Mouse (Mus musculus): Measurements from ENCODE around the gene Selenop. TPM values are rescaled to one million over a fixed set of nuclear protein-coding genes. Genes with fewer than 3 reads are reported as not detected.

Gene Selenop
- total and polyA plus RNA-seq, 2 experiments from 2014 or later: 169 to 358 TPM

DNA sequence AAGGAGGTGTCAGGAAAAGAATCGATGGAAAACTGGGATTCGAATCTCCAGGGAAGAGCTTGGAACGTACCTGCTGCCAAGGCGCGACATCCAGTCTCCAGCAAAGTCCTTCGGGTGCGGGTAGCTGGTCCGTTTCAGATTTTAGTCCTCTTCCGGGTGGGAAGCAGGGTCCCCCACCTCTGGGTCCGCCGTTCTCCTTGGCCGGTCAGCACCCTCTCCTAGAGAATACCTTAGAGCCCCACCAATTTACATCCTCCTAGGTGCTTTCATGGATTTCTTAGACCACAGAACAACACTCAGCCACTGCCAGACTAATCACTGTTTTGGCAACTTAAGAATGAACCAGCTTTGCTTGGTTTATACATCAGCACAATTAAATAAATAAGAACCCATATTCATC lies 35.1 kb downstream of the Selenop start, which contains the start of gene Ccdc152:
TSS of gene Ccdc152 (minus strand) at position 101 of the 400 bp plus-strand sequence.
- no peak for DNase-seq (ENCODE audit: low spot score)
- Histone ChIP-seq H3K27me3 (ENCODE audit: control insufficient read depth, insufficient read depth, low read length) (no peaks in the 10 kb centered on the region), H3K4me1 (ENCODE audit: control insufficient read depth, insufficient read depth) (no peaks in the 10 kb centered on the region), H3K27ac (ENCODE audit: low read depth) (no peak within 1 kb of the TSS), H3K9ac (replicated peaks; ENCODE audit: low read depth, low read length) (no peak within 1 kb of the TSS), H3K36me3 (replicated peaks; ENCODE audit: control insufficient read depth, insufficient read depth, low read length) (no peaks in the 10 kb centered on the region), H3K4me3 (ENCODE audit: low read depth, low read length) (no peak within 1 kb of the TSS), H3K4me2 (ENCODE audit: low read depth, low read length) (no peak within 1 kb of the TSS), H3K9me3 (replicated peaks; ENCODE audit: control insufficient read depth, low read length) (no peaks in the 10 kb centered on the region)
- WGBS: 90% methylated on average over 12 of the region's 12 CpGs
- TF ChIP-seq CTCF (IDR thresholded peaks at IDR 0.05; ENCODE audit: low read depth) (no peak), EP300 (IDR thresholded peaks at IDR 0.05; ENCODE audit: low read depth) (no peak)
- ATAC-seq (ENCODE audit: insufficient read depth, low read depth): no peak

DNA sequence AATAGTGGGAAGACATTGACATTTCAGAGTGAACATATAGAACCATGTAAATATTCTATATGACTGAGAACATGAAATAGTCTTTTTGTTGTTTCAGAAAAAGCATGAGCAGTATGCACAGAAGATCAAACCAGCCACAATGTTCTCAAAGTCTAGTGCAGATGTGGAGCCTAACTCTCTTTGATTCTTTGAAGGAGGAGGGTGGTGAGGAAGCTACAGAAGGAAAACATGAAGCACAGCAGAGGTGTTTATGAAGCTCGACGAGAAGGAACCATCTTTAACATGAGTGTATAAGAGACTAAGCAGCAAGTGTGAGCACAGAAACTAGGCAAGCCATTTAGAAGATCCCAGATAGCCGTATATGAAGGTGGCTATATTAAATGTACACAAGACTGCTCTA lies 41.5 kb downstream of the Selenop start:
- no peaks in the 10 kb centered on the region for H3K27me3 ChIP-seq (ENCODE audit: control insufficient read depth, insufficient read depth, low read length)

DNA sequence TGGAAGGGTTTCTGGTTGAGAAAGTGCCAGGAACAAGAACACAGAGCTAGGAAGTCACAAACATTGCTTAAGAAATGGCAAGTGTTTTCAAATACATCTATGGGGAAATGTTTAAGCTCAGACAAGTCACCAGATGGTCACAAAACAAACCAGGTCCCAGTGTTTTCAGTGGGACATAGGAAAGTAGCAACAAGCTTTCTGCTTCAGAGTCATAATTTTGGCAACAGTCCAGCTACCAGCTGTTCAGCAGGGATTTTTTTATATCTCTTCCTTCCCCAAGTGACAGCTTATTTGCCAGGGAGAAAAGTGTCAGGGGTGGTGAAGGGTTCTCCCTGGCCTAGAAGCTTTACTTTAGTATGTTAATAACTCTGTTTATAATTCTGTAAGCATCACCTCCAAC lies 44.6 kb downstream of the Selenop start:
- Histone ChIP-seq H3K4me2 (ENCODE audit: low read depth, low read length) (no peak overlapping the region), H3K4me1 (ENCODE audit: control insufficient read depth, insufficient read depth) (no peaks in the 10 kb centered on the region), H3K36me3 (replicated peaks; ENCODE audit: control insufficient read depth, insufficient read depth, low read length) (no peaks in the 10 kb centered on the region), H3K9ac (replicated peaks; ENCODE audit: low read depth, low read length) (no peak overlapping the region), H3K9me3 (replicated peaks; ENCODE audit: control insufficient read depth, low read length) (no peaks in the 10 kb centered on the region), H3K27me3 (ENCODE audit: control insufficient read depth, insufficient read depth, low read length) (no peaks in the 10 kb centered on the region), H3K27ac (ENCODE audit: low read depth) (0 out of 2 replicates have a peak overlapping the region, but pooled peaks have one; percentile 15), H3K4me3 (ENCODE audit: low read depth, low read length) (no peak overlapping the region)
- peak; percentile 54 for DNase-seq (ENCODE audit: low spot score)
- no peak for ATAC-seq (ENCODE audit: insufficient read depth, low read depth)
- no peak for TF ChIP-seq CTCF (IDR thresholded peaks at IDR 0.05; ENCODE audit: low read depth)
- TF ChIP-seq EP300 (IDR thresholded peaks at IDR 0.05; ENCODE audit: low read depth): no peak

More for the DNA sequence above, 41.5 kb downstream of the Selenop start:
- WGBS: 83% methylated on average over 3 of the region's 3 CpGs
- Histone ChIP-seq H3K4me1 (ENCODE audit: control insufficient read depth, insufficient read depth) (no peaks in the 10 kb centered on the region), H3K9me3 (replicated peaks; ENCODE audit: control insufficient read depth, low read length) (no peaks in the 10 kb centered on the region), H3K9ac (replicated peaks; ENCODE audit: low read depth, low read length) (no peak overlapping the region), H3K4me2 (ENCODE audit: low read depth, low read length) (no peak overlapping the region), H3K27ac (ENCODE audit: low read depth) (no peak overlapping the region), H3K4me3 (ENCODE audit: low read depth, low read length) (no peak overlapping the region), H3K36me3 (replicated peaks; ENCODE audit: control insufficient read depth, insufficient read depth, low read length) (no peaks in the 10 kb centered on the region)
- no peak for TF ChIP-seq CTCF (IDR thresholded peaks at IDR 0.05; ENCODE audit: low read depth)
- TF ChIP-seq EP300 (IDR thresholded peaks at IDR 0.05; ENCODE audit: low read depth): no peak
- DNase-seq (ENCODE audit: low spot score): no peak
- ATAC-seq (ENCODE audit: insufficient read depth, low read depth): no peak

DNA sequence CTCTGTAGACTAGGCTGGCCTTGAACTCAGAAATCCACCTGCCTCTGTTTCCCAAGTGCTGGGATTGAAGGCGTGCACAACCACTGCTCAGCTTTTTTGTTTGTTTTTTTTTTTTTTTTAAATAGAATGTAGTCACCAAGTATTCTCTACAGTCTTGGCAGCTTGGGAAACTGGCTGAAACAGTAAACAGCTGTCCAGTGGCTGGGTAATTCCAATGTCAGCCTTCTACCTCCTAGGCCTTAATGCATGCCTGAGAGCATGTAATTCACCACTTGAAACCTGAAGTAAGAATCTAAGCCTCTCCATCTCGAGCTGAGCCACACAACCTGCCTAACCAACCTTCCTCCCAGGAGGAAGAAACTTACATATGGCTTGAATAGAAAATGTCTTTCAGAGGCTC lies 48.3 kb downstream of the Selenop start:
- peaks cover 14% of the 10 kb centered on the region for H3K36me3 ChIP-seq (replicated peaks; ENCODE audit: control insufficient read depth, insufficient read depth, low read length)
- H3K9me3 ChIP-seq (replicated peaks; ENCODE audit: control insufficient read depth, low read length): no peaks in the 10 kb centered on the region
- DNase-seq (ENCODE audit: low spot score) (no peak), ATAC-seq (ENCODE audit: insufficient read depth, low read depth) (no peak)
- H3K27me3 ChIP-seq (ENCODE audit: control insufficient read depth, insufficient read depth, low read length): no peaks in the 10 kb centered on the region
- H3K9ac ChIP-seq (replicated peaks; ENCODE audit: low read depth, low read length): no peak overlapping the region
- no peak overlapping the region for H3K4me2 ChIP-seq (ENCODE audit: low read depth, low read length)
- no peak for TF ChIP-seq CTCF (IDR thresholded peaks at IDR 0.05; ENCODE audit: low read depth)
- no peak for TF ChIP-seq EP300 (IDR thresholded peaks at IDR 0.05; ENCODE audit: low read depth)
- H3K4me1 ChIP-seq (ENCODE audit: control insufficient read depth, insufficient read depth): no peaks in the 10 kb centered on the region
- WGBS: 79% methylated on average over 2 of the region's 2 CpGs
- H3K27ac ChIP-seq (ENCODE audit: low read depth): no peak overlapping the region
- H3K4me3 ChIP-seq (ENCODE audit: low read depth, low read length): no peak overlapping the region

DNA sequence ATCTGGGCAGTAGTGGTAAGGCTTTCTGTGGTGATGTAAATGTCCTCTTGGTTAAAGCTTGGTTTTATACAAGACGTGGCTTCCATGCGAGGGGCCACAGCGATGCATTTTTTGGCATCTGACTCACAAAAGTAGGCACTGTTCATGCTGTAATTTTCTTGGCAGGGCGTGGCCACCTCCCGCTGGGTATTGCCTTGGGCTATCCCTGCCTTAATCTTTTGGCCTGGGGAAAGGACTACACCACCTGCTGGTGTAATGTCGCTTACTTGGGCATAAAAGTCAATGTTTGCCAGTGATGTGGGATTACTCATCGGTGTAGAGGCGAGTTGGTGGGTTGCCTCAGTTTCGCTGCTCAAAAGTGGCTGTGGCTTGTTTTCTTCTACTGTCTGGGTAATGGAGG lies 51.6 kb downstream of the Selenop start:
- TF ChIP-seq EP300 (IDR thresholded peaks at IDR 0.05; ENCODE audit: low read depth) (no peak), CTCF (IDR thresholded peaks at IDR 0.05; ENCODE audit: low read depth) (no peak)
- no peaks in the 10 kb centered on the region for H3K27me3 ChIP-seq (ENCODE audit: control insufficient read depth, insufficient read depth, low read length)
- no peaks in the 10 kb centered on the region for H3K9me3 ChIP-seq (replicated peaks; ENCODE audit: control insufficient read depth, low read length)
- 87% methylated on average over 9 of the region's 9 CpGs for WGBS
- no peak for DNase-seq (ENCODE audit: low spot score)
- H3K4me3 ChIP-seq (ENCODE audit: low read depth, low read length): no peak overlapping the region
- H3K9ac ChIP-seq (replicated peaks; ENCODE audit: low read depth, low read length): no peak overlapping the region
- H3K4me1 ChIP-seq (ENCODE audit: control insufficient read depth, insufficient read depth): no peaks in the 10 kb centered on the region
- peaks cover 14% of the 10 kb centered on the region for H3K36me3 ChIP-seq (replicated peaks; ENCODE audit: control insufficient read depth, insufficient read depth, low read length)
- no peak for ATAC-seq (ENCODE audit: insufficient read depth, low read depth)
- no peak overlapping the region for H3K4me2 ChIP-seq (ENCODE audit: low read depth, low read length)
- no peak overlapping the region for H3K27ac ChIP-seq (ENCODE audit: low read depth)

DNA sequence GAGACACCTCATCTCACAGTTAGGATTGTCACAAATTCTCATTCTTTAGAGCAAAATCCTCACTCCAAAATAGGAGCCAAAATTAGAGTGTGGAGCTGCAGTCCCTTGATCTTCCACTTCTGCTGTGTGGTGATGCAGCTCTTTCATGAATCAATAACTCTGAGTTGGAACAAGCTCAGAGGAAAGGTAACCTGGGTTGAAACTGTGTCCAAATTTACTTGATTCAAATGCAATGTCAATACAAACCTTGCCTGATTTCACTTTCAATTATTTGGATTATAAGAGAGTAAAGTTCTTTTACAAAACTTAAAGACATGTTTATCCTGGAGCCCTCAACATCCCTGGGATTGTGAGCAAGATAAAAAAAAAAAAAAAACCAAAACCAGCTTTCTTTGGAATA lies 54.7 kb downstream of the Selenop start:
- TF ChIP-seq CTCF (IDR thresholded peaks at IDR 0.05; ENCODE audit: low read depth): no peak
- TF ChIP-seq EP300 (IDR thresholded peaks at IDR 0.05; ENCODE audit: low read depth): no peak
- H3K27ac ChIP-seq (ENCODE audit: low read depth): no peak overlapping the region
- H3K4me3 ChIP-seq (ENCODE audit: low read depth, low read length): no peak overlapping the region
- H3K4me1 ChIP-seq (ENCODE audit: control insufficient read depth, insufficient read depth): no peaks in the 10 kb centered on the region
- no peaks in the 10 kb centered on the region for H3K27me3 ChIP-seq (ENCODE audit: control insufficient read depth, insufficient read depth, low read length)
- no peak for DNase-seq (ENCODE audit: low spot score)
- H3K4me2 ChIP-seq (ENCODE audit: low read depth, low read length): no peak overlapping the region
- no peak for ATAC-seq (ENCODE audit: insufficient read depth, low read depth)
- H3K9me3 ChIP-seq (replicated peaks; ENCODE audit: control insufficient read depth, low read length): no peaks in the 10 kb centered on the region
- H3K9ac ChIP-seq (replicated peaks; ENCODE audit: low read depth, low read length): no peak overlapping the region
- H3K36me3 ChIP-seq (replicated peaks; ENCODE audit: control insufficient read depth, insufficient read depth, low read length): peaks cover 21% of the 10 kb centered on the region

Other genes starting within 250 kb of the Selenop start
- not detected in 2 replicates for gene Ccdc152, start 35.0 kb downstream of the Selenop start, total RNA-seq (2014; rRNA removed; ENCODE audit: low replicate concordance)
- 0.54 and 0.87 TPM in 2 replicates for gene Ccdc152, start 35.0 kb downstream of the Selenop start, polyA plus RNA-seq (2015; fragmentation: Nextera tagmentation; extraction: Ambion mirVana)